Mouse (Mus musculus) C2C12 (cell line): Measurements from ENCODE around the gene Tnfsfm13. TPM values are rescaled to one million over a fixed set of nuclear protein-coding genes. Genes with fewer than 3 reads are reported as not detected.

ENCODE experiments used
- H3K27me3 ChIP-seq: one replicate; pipeline ENCODE4 v1.6.1; 2011; ENCODE audit not compliant: control insufficient read depth, insufficient read depth, insufficient read length
- H3K36me3 ChIP-seq: one replicate; pipeline ENCODE4 v1.6.1; 2011; ENCODE audit not compliant: control insufficient read depth, insufficient read depth
- H3K4me3 ChIP-seq: one replicate; pipeline ENCODE4 v1.5.1; 2011; ENCODE audit warnings: mild to moderate bottlenecking, control low read depth; ENCODE audit not compliant: poor library complexity, insufficient read depth, severe bottlenecking
- H3K79me2 ChIP-seq: one replicate; pipeline ENCODE4 v1.6.1; 2011; ENCODE audit not compliant: control insufficient read depth, insufficient read depth
- H3K79me3 ChIP-seq: one replicate; pipeline ENCODE4 v1.6.1; 2011; ENCODE audit warnings: low read depth, control low read depth
- H3ac ChIP-seq: one replicate; pipeline ENCODE3; 2011; ENCODE audit warnings: low read depth; ENCODE audit not compliant: control insufficient read depth, insufficient read length
- CEBPB ChIP-seq: IDR thresholded peaks from one replicate; pipeline ENCODE4 v1.6.1; 2011; ENCODE audit warnings: low read depth, mild to moderate bottlenecking, control low read depth, moderate library complexity
- CTCF ChIP-seq: IDR thresholded peaks from one replicate; pipeline ENCODE4 v1.5.1; 2011; ENCODE audit not compliant: control insufficient read depth, insufficient read depth, insufficient read length
- FOSL1 ChIP-seq: IDR thresholded peaks from one replicate; pipeline ENCODE4 v1.8.0; 2011; ENCODE audit warnings: mild to moderate bottlenecking, low read length; ENCODE audit not compliant: poor library complexity, insufficient read depth, severe bottlenecking
- MAX ChIP-seq: IDR thresholded peaks from one replicate; pipeline ENCODE4 v1.6.1; 2011; ENCODE audit warnings: mild to moderate bottlenecking, control low read depth
- MYOD1 ChIP-seq: IDR thresholded peaks from one replicate; pipeline ENCODE4 v1.6.1; 2011; ENCODE audit warnings: low read depth; ENCODE audit not compliant: control insufficient read depth, insufficient read length
- MYOG ChIP-seq: IDR thresholded peaks from one replicate; pipeline ENCODE4 v1.6.1; 2011; ENCODE audit not compliant: control insufficient read depth, insufficient read length; ENCODE audit errors: extremely low read depth
- USF1 ChIP-seq: IDR thresholded peaks from one replicate; pipeline ENCODE4 v1.6.1; 2011; ENCODE audit warnings: low read depth, mild to moderate bottlenecking, control low read depth, moderate library complexity
- polyA plus RNA-seq: library from polyadenylated mRNA; unstranded; fragments of >200 nt; fragmentation: generic; extraction: Trizol; gene quantifications from one replicate; pipeline ENCODE4 v1.2.1, GENCODE M21; 2012; ENCODE audit warnings: missing spikeins

Gene Tnfsfm13
- polyA plus RNA-seq, 1 experiment = 1.5 TPM

- H3K79me2 ChIP-seq = peaks cover 26% of the 10 kb centered on the region
- TF ChIP-seq MAX = peak; percentile 45
- no peak for TF ChIP-seq MYOD1
- H3K4me3 ChIP-seq = peak within 1 kb of the TSS; percentile 43
- H3K27me3 ChIP-seq = no peaks in the 10 kb centered on the region
- peaks cover 48% of the 10 kb centered on the region for H3K36me3 ChIP-seq
- H3ac ChIP-seq = peak within 1 kb of the TSS; percentile 84
- H3K79me3 ChIP-seq = peaks cover 13% of the 10 kb centered on the region
Observed at GRCm38 (mm10) chr11:69662213-69662966, 33.5 kb downstream of the Tnfsfm13 start, which contains the start of gene Mpdu1. Gene Mpdu1 (minus strand): TSS chr11:69662642.

- peaks cover 51% of the 10 kb centered on the region for H3K36me3 ChIP-seq
- H3K79me3 ChIP-seq = peaks cover 13% of the 10 kb centered on the region
- H3ac ChIP-seq = peak overlapping the region; percentile 40
- peaks cover 26% of the 10 kb centered on the region for H3K79me2 ChIP-seq
- peak overlapping the region; percentile 43 for H3K4me3 ChIP-seq
- no peaks in the 10 kb centered on the region for H3K27me3 ChIP-seq
- TF ChIP-seq MYOD1 (no peak), FOSL1 (no peak), CTCF (no peak), MYOG (no peak), USF1 (no peak), CEBPB (no peak), MAX (no peak)
Observed at GRCm38 (mm10) chr11:69661221-69661881, 34.5 kb downstream of the Tnfsfm13 start.

GRCm38 (mm10) chr11:69657462-69657881, 38.4 kb downstream of the Tnfsfm13 start:
- H3K4me3 ChIP-seq = no peak overlapping the region
- H3K36me3 ChIP-seq = peaks cover 57% of the 10 kb centered on the region
- TF ChIP-seq FOSL1 (no peak), CEBPB (no peak), MYOG (no peak), MAX (no peak), CTCF (no peak), MYOD1 (no peak)

GRCm38 (mm10) chr11:69656617-69657461, 39.1 kb downstream of the Tnfsfm13 start:
- no peak overlapping the region for H3K4me3 ChIP-seq
- H3K79me3 ChIP-seq = peaks cover 13% of the 10 kb centered on the region
- H3K27me3 ChIP-seq = no peaks in the 10 kb centered on the region
- peaks cover 63% of the 10 kb centered on the region for H3K36me3 ChIP-seq
- H3K79me2 ChIP-seq = peaks cover 23% of the 10 kb centered on the region
- TF ChIP-seq MYOG = no peak
- no peak for TF ChIP-seq CEBPB
- no peak overlapping the region for H3ac ChIP-seq

More at GRCm38 (mm10) chr11:69657462-69657881, 38.4 kb downstream of the Tnfsfm13 start:
- peaks cover 26% of the 10 kb centered on the region for H3K79me2 ChIP-seq
- H3K79me3 ChIP-seq = peaks cover 13% of the 10 kb centered on the region
- H3ac ChIP-seq = no peak overlapping the region
- H3K27me3 ChIP-seq = no peaks in the 10 kb centered on the region

- Histone ChIP-seq H3K79me3 (peaks cover 7% of the 10 kb centered on the region), H3K4me3 (no peak overlapping the region), H3ac (no peak overlapping the region), H3K79me2 (peaks cover 15% of the 10 kb centered on the region), H3K27me3 (no peaks in the 10 kb centered on the region), H3K36me3 (peaks cover 71% of the 10 kb centered on the region)
- TF ChIP-seq MYOG (no peak), USF1 (no peak), FOSL1 (no peak), MYOD1 (no peak), CTCF (no peak), CEBPB (no peak), MAX (no peak)
Observed at GRCm38 (mm10) chr11:69656065-69656455, 39.8 kb downstream of the Tnfsfm13 start.
